Mouse (Mus musculus): ENCODE measurements around the gene Hcn3. TPM values are rescaled to one million over a fixed set of nuclear protein-coding genes. Genes with fewer than 3 reads are reported as not detected.

Hcn3 gene
- polyA plus RNA-seq (2017; shearing (Covaris generic)), result under 1 TPM; 0.50 to 0.69 TPM

DNA sequence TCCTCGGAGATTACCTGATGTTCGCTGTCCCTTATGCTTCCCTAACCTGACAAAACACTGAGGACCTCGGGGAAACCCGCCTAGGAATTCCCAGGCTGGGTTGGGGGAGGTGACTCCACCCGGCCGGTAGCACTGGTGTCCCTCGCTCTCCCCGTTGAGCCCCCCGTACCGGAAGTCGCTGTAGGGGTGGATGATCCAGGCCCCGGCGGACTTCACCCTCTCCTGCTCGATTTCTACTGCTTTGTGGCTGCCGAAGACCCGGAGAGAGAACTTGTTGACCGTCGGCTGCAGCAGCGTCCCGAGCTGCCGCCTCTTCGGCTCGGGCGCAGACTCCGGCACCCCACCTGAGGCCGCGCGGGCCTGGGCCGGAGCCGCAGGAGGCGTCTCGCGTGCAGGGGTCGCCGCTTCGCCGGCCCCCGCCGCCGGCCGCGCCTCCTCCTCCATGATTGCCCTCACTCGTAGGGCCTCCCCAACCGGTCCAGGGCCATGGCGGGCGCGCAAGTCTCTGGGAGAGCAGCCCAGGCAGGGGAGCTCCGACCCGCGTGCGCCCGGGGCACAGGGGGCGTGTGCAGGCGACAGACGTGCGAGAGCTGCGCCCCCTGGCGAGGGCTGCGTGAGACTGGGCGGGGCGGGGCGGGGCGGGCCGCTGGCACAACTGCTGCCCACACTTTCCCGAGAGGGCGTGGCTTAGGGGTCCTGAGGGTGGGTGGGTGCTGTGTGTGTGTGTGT, at the start of gene Hcn3:
Hcn3 (minus strand) TSS at position 581 of the 729 bp plus-strand sequence.
- ATAC-seq, result peak; percentile 35

DNA sequence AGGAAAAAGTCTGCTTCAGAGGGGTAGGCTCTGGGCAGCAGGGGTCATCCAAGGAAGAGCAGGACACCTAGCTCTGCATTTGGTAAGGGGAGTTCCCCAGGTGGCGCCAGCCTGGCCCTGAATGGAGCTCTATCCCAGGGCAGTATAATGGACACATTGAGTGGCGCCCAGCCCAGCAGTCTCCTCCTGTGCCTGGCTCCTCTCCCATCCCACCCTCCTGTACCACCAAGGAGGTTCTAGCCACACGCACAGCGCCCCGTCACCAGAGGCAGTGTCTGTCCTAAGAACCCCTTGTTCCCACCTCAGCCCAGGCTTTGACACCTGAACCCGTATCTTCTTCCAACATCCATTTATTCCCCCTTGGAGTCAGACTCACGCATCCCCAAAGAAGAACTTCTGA, 49.7 kb upstream of the Hcn3 start:
- ATAC-seq, result no peak

- no peak for ATAC-seq
These were observed 48.7 kb upstream of the Hcn3 start for GRCm38 (mm10) chr3:89208736-89209135.

DNA sequence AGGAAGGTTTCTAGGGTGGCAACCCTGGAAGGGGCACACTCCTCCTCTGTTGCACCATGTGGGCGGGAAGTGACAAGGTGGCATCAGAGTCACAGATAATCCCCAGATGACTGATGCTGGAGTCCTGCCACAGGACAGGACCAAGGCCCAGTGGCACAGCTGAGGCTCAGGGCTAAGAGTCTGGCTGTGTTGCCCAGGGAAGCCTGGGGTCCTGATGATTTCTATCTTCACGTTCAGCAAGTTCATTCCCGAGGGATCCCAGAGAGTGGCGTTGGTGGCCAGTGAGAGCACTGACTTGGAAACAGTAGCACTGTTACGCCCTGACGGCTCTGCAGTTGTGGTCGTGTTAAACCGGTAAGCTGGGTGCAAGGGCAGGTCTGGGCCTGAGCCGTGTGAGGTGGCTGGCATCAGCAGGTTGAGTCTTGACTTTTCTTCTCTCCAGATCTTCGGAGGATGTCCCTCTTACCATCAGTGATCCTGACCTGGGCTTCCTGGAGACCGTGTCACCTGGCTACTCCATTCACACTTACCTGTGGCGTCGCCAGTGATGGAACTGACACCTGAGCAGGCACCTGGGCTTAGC, 48.2 kb upstream of the Hcn3 start:
- ATAC-seq, result no peak

GRCm38 (mm10) chr3:89206695-89207094, 46.7 kb upstream of the Hcn3 start:
- no peak for ATAC-seq

DNA sequence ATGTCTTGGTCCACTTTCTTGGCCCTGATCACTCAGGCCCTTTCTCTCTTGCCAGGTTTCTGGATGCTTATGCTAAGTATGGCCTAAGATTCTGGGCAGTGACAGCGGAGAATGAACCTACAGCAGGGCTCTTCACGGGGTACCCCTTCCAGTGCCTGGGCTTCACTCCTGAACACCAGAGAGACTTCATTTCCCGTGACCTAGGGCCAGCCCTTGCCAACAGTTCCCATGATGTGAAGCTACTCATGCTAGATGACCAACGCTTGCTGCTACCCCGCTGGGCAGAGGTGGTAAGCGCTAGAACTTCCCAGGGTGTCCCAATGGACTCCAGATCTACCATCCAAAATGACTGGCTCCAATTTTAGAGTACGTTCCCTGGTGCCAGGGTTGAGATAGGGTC, 46.1 kb upstream of the Hcn3 start:
- ATAC-seq, result no peak

DNA sequence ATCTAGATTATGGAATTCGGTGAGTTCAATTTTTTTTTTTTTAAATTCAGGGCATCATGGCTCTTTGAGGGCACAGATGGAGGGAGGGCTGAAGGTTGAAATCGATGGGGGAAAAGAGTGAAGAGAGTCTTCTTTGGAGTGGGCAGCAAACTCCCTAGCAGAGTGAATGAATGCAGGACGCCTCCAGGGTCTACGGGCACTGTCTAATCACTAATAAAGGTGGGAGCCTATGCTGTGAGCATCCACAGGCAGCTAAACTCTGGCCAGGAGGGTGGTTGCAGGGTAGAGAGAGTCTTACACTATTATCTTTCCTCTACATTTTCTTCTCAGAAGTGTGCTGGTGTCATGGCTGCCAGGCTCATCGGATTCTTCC, 43.1 kb upstream of the Hcn3 start:
- ATAC-seq, result no peak

- peak; percentile 85 for ATAC-seq
These were observed 42.5 kb upstream of the Hcn3 start, which contains the start of gene Gba for GRCm38 (mm10) chr3:89202253-89203141. Gene Gba (plus strand): TSS chr3:89202928.

DNA sequence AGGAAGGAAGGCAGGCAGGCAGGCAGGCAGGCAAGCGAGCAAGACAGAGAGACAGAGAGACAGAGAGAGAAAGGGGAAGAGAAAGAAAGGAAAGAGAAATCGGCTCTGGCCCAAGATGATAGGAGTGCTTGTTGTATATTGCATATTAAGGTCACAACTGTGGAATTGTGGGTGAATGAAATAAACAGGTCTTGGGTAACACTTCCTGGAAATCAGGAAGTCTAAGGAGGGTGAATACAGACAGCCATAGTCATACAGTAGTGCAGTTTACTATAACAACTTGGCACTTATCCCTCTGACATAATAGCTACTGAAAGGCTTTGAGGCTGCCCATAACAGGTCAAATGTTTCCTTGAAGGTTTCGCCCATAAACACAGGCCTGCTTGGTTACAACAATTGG, 39.8 kb upstream of the Hcn3 start:
- no peak for ATAC-seq

GRCm38 (mm10) chr3:89195979-89196877, 36.2 kb upstream of the Hcn3 start:
- ATAC-seq, result peak; percentile 86

GRCm38 (mm10) chr3:89193853-89194252, 33.9 kb upstream of the Hcn3 start:
- peak; percentile 28 for ATAC-seq

DNA sequence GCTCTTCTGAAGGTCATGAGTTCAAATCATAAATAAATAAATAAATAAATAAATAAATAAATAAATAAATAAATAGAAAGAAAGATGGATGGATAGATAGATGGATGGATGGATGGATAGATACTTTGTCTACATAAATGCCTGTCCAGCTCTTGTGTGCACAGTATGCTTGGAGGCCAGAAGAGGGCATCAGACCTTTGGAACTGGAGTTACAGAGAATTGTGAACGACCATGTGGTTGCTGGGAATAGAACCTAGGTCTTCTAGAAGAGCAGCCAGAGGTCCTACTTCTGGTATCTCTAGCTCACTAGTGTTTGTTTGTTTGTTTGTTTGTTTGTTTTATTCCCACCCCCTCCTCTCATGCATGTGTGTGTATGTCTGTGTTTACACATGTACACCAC, 33.4 kb upstream of the Hcn3 start:
- ATAC-seq, result no peak

GRCm38 (mm10) chr3:89190436-89190835, 30.4 kb upstream of the Hcn3 start:
- ATAC-seq, result peak; percentile 67

GRCm38 (mm10) chr3:89188478-89188875, 28.5 kb upstream of the Hcn3 start:
- peak; percentile 42 for ATAC-seq

- peak; percentile 48 for ATAC-seq
These were observed 27.9 kb upstream of the Hcn3 start for GRCm38 (mm10) chr3:89187690-89188477.

DNA sequence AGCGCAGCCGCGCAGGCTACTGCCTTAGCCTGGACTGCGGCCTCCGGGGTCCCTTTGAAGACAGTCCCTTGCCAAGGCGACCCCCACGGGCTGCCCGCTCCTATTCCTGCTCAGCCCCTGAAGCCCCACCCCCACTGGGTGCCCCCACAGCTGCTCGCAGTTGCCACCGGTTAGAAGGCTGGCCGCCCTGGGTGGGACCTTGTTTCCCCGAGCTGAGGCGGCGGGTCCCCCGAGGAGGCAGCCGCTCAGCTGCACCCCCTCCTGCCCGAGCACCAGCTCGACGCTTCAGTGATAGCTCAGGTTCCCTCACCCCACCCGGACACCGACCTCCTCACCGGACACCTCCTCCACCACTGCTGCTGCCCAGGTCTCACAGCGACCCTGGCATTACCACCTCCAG, 27.2 kb upstream of the Hcn3 start:
- no peak for ATAC-seq

DNA sequence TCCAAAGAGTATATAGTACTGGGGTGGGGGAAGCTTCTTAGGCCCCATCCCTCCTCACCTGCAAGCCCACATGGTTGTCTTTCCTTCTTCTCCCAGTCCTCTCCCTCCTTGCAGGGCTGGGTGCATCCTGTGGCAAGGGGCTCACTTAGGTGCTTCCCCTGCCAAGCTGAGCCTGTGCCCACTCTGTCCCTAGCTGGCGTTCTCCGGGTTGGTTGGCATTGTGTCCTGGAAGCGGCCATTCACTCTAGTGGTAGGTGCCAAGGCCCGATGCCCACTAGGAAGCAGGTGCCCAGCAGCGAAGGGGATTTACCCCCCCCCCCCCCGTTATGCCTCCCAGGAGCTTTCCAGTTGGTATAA, 23.9 kb upstream of the Hcn3 start:
- ATAC-seq, result no peak

DNA sequence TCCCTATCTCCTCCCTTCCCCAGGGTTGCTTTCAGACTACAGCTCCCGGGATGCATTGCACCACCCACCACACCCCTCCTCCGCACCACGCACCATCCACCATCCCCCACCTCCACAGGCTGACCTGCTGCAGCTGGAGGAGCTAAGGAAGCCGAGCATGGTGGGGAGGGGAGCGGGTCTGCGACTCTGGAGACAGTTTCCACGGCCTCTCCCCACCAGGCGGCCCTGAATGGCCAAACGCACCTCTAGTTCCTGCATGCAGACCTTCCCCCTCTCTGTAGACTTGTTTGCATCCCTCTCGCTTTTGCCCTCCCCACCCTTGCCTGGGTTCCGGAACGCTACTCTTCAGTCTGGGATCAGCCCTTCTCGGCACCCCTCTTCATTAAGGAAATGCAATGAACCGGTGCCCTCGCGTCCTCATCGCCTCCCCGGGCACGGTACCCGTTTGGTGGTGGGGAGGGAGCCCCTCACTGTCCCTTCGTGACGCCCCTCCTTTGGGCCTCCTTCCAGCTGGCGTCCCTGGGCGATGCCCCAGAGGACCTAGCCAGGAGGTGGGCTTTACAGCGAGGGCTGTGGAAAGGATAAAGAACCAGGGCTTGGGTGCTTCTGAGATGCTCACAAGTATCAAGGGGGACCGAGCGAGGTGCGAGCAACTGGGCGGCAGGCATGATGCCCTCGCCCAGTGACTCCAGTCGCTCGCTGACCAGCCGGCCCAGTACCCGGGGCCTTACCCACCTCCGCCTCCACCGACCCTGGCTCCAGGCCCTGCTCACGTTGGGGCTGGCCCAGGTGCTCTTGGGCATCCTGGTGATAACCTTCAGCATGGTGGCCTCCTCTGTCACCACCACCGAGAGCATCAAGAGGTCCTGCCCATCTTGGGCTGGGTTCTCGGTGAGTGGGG, 23.3 kb upstream of the Hcn3 start, which contains the start of gene Fam189b:
Fam189b (plus strand) TSS at position 86 of the 901 bp plus-strand sequence.
- peak; percentile 67 for ATAC-seq

DNA sequence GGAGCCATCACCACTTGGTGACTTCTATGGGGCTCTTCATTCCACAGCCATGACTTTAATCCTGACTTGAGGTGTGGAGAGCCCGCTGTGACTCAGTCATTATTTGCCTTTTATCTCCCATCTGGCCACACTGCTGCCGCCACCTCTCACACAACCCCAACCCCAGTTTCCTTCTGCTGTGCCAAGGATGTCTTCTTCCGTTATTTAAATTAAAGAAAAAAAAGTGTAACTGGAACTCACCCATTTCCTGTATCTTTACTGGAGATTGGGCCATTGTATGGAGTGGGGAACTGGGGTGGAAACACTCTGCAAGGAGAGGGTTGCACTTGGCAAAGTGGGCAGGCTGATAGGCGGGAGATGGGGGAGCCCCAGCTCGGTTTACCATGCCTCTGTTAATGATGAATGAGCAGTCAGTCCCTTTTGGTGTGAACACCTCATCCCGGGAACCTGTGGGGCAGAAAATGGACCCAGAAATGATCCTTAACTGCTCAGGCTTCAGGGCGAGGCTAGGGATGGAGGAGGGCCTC, 22.6 kb upstream of the Hcn3 start:
- peak; percentile 17 for ATAC-seq
